Mouse (Mus musculus) limb, embryonic 13.5 days (tissue): ENCODE measurements around the gene Myoz2. TPM values are rescaled to one million over a fixed set of nuclear protein-coding genes. Genes with fewer than 3 reads are reported as not detected.

Experiments used
- ATAC-seq: fragments of 200-750 bp; cut with Nextera tagmentation; 2 replicates; pipeline ENCODE4 v1.8.0; 2017; ENCODE audit warnings: low read depth, moderate number of reproducible peaks, moderate TSS enrichment; ENCODE audit not compliant: low FRiP score
- H3K27ac ChIP-seq: fragments of 300-500 bp; sonication (generic); 2 replicates; pipeline ENCODE4 v1.5.1; 2015; ENCODE audit warnings: inconsistent platforms, mild to moderate bottlenecking, moderate library complexity
- H3K27me3 ChIP-seq: fragments of 300-500 bp; sonication (generic); 2 replicates; pipeline ENCODE4 v1.6.1; 2015; ENCODE audit warnings: mild to moderate bottlenecking, inconsistent platforms
- H3K36me3 ChIP-seq: fragments of 300-500 bp; sonication (generic); 2 replicates; pipeline ENCODE4 v1.6.1; 2015; ENCODE audit warnings: inconsistent platforms, mild to moderate bottlenecking, moderate library complexity
- H3K4me1 ChIP-seq: fragments of 300-500 bp; sonication (generic); 2 replicates; pipeline ENCODE4 v1.6.1; 2015; ENCODE audit warnings: inconsistent platforms
- H3K4me2 ChIP-seq: fragments of 300-500 bp; sonication (generic); replicated peaks from 2 replicates; pipeline ENCODE4 v1.6.1; 2015; ENCODE audit warnings: inconsistent platforms, mild to moderate bottlenecking, moderate library complexity
- H3K4me3 ChIP-seq: fragments of 300-500 bp; sonication (generic); 2 replicates; pipeline ENCODE4 v1.5.1; 2015; ENCODE audit warnings: moderate library complexity, mild to moderate bottlenecking, inconsistent platforms
- H3K9ac ChIP-seq: fragments of 300-500 bp; sonication (generic); 2 replicates; pipeline ENCODE4 v1.6.1; 2015; ENCODE audit warnings: mild to moderate bottlenecking, inconsistent platforms
- H3K9me3 ChIP-seq: fragments of 300-500 bp; sonication (generic); 2 replicates; pipeline ENCODE4 v1.6.1; 2016; ENCODE audit warnings: inconsistent platforms
- WGBS: fragments of 180-500 bp; shearing (Covaris S2); methylation state at CpG from one replicate; pipeline ENCODE4 v1.1.7; 2015; 5-methylcytosine and 5-hydroxymethylcytosine counted together
- microRNA-seq: library from miRNA; unstranded; fragments of <30 nt; microRNA quantifications from one replicate; pipeline ENCODE4, GENCODE M21; 2016
- polyA plus RNA-seq: library from polyadenylated mRNA; unstranded; fragments of >200 nt; fragmentation: Nextera tagmentation; extraction: Ambion mirVana; gene quantifications from 2 replicates; pipeline ENCODE4 v1.2.1, GENCODE M21; 2015

The Myoz2 gene
- polyA plus RNA-seq, 1 experiment from 2014 or later: 18.3 TPM

GRCm38 (mm10) chr3:122968391-122968790 is 66.4 kb downstream of the Myoz2 start:
- no peaks in the 10 kb centered on the region for H3K9me3 ChIP-seq
- no peak overlapping the region for H3K9ac ChIP-seq
- no peak overlapping the region for H3K4me3 ChIP-seq
- ATAC-seq: no peak
- no peak overlapping the region for H3K4me2 ChIP-seq
- H3K27me3 ChIP-seq: no peaks in the 10 kb centered on the region
- H3K4me1 ChIP-seq: peaks cover 8% of the 10 kb centered on the region
- H3K27ac ChIP-seq: no peak overlapping the region
- 75% methylated on average over 9 of the region's 9 CpGs for WGBS
- H3K36me3 ChIP-seq: peaks cover 7% of the 10 kb centered on the region

GRCm38 (mm10) chr3:122964301-122964700 is 70.5 kb downstream of the Myoz2 start:
- Histone ChIP-seq H3K27me3 (no peaks in the 10 kb centered on the region), H3K4me1 (no peaks in the 10 kb centered on the region), H3K27ac (no peak overlapping the region), H3K4me3 (no peak overlapping the region), H3K9ac (no peak overlapping the region), H3K36me3 (peaks cover 14% of the 10 kb centered on the region), H3K9me3 (no peaks in the 10 kb centered on the region), H3K4me2 (no peak overlapping the region)
- WGBS: 84% methylated on average over 5 of the region's 5 CpGs
- no peak for ATAC-seq

Small RNA genes lying within 50 kb of the gene (microRNA-seq; reads per million reads assigned to microRNA genes)
- not detected for gene Gm22066

Other genes starting within 250 kb of the Myoz2 start
- 0.45 and 1.5 TPM in 2 replicates for gene Fabp2, start 139.9 kb downstream of the Myoz2 start, polyA plus RNA-seq
- gene Gm10959, start 115.7 kb downstream of the Myoz2 start, polyA plus RNA-seq: not detected in 2 replicates
- 79.8 and 85.7 TPM in 2 replicates for gene 1810037I17Rik, start 110.8 kb downstream of the Myoz2 start, polyA plus RNA-seq
- gene Usp53, start 50.5 kb downstream of the Myoz2 start, polyA plus RNA-seq: 6.1 and 6.7 TPM in 2 replicates
- 7.3 and 8.8 TPM in 2 replicates for gene Synpo2, start 201.1 kb upstream of the Myoz2 start, polyA plus RNA-seq
- gene Sec24d, start 232.4 kb upstream of the Myoz2 start, polyA plus RNA-seq: 88.6 and 92.9 TPM in 2 replicates